Mouse (Mus musculus): ENCODE measurements around the gene Grid1.

DNA sequence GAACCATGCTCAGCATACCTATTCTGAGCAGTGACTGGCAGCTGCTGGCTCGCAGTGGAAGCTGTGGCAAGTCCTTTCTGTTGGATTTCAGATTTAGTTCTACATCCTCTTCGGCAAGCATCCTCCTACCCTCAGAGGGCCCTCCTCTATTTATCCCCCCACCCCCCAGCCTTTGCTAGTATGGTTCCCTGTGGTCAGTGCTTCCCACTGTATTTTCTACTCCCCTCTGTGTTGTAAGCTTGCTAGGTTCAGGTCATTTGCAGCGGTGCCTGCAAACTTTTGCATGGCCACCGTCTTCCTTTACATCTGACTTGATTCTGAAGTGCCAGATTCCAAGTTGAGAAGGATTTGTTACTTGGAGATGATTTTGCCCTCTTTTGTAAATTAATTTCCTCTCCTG is 378.5 kb downstream of the Grid1 start:
- TF ChIP-seq POLR2A (IDR thresholded peaks at IDR 0.05; ENCODE audit: low read depth, low read length) (no peak), CTCF (IDR thresholded peaks at IDR 0.05; ENCODE audit: borderline replicate concordance, insufficient read depth, low read length) (no peak)

All from embryonic fibroblast, embryonic 13.5 days (primary cell).